Mouse (Mus musculus): ENCODE data around the gene Spag17.

DNA sequence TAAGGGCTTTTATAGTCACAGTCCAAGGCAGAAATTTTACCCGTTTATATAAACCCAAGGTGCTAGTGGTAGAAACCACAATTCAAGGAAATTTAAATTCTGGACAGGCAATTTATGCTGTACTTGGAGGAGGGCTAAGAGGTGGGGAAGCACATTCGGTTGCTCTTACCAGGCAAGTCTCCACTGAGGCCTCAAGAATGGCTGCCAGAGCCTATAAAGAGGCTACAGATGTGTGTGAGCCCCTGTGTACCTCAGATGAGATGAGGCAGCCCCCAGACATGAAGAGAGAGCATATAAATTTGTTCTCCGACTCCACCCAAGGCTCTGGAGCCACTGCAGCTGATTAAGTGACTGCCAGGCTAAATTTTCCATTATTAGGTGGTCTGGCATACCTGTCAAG, 42.4 kb upstream of the Spag17 start:
- TF ChIP-seq CTCF (IDR thresholded peaks at IDR 0.05; ENCODE audit: low read depth) (no peak), EP300 (IDR thresholded peaks at IDR 0.05; ENCODE audit: low read depth) (no peak)

Data from heart, postnatal 0 days (tissue).